Mouse (Mus musculus): ENCODE results near the gene Rpf2. TPM values are rescaled to one million over a fixed set of nuclear protein-coding genes. Genes with fewer than 3 reads are reported as not detected.

Rpf2 gene
- 56.8 and 58.9 TPM in 2 replicates for polyA plus RNA-seq (2015; fragmentation: Nextera tagmentation; extraction: Ambion mirVana)

- Histone ChIP-seq H3K4me2 (ENCODE audit: low read length) (peak within 1 kb of the TSS; percentile 75), H3K4me1 (replicated peaks; ENCODE audit: insufficient read depth, low read length) (no peaks in the 10 kb centered on the region; the same call in 1 of the 2 replicates), H3K4me3 (replicated peaks; ENCODE audit: low read depth, low read length) (peak within 1 kb of the TSS; percentile 84), H3K27ac (peak within 1 kb of the TSS; percentile 68), H3K9ac (ENCODE audit: low read depth, low read length) (peak within 1 kb of the TSS; percentile 75), H3K9me3 (replicated peaks; ENCODE audit: low read length) (no peaks in the 10 kb centered on the region), H3K36me3 (ENCODE audit: insufficient read depth, low read length) (peaks cover 41% of the 10 kb centered on the region; the same call in 1 of the 2 replicates), H3K27me3 (ENCODE audit: insufficient read depth, low read length) (no peaks in the 10 kb centered on the region)
- DNase-seq (ENCODE audit: low spot score) (peak; percentile 95), ATAC-seq (replicated peaks; ENCODE audit: low FRiP score, low read depth) (peak; percentile 89)
- TF ChIP-seq CTCF (IDR thresholded peaks at IDR 0.05; ENCODE audit: low read depth), result no peak
- 1% methylated on average over 54 of the region's 54 CpGs for WGBS
Observed at GRCm38 (mm10) chr10:40246374-40247165, at the start of gene Rpf2. Rpf2 (minus strand) TSS chr10:40247036.

- 0 out of 2 replicates have a peak, but pooled peaks cover 8% of the 10 kb centered on the region for H3K4me1 ChIP-seq (replicated peaks; ENCODE audit: insufficient read depth, low read length)
- no peaks in the 10 kb centered on the region for H3K9me3 ChIP-seq (replicated peaks; ENCODE audit: low read length)
- no peaks in the 10 kb centered on the region for H3K27me3 ChIP-seq (ENCODE audit: insufficient read depth, low read length)
- H3K27ac ChIP-seq, result no peak overlapping the region
- no peak for TF ChIP-seq CTCF (IDR thresholded peaks at IDR 0.05; ENCODE audit: low read depth)
- DNase-seq (ENCODE audit: low spot score) (no peak), ATAC-seq (replicated peaks; ENCODE audit: low FRiP score, low read depth) (no peak)
- peaks cover 13% of the 10 kb centered on the region; the same call in 1 of the 2 replicates for H3K36me3 ChIP-seq (ENCODE audit: insufficient read depth, low read length)
- no peak overlapping the region for H3K4me3 ChIP-seq (replicated peaks; ENCODE audit: low read depth, low read length)
- no peak overlapping the region for H3K9ac ChIP-seq (ENCODE audit: low read depth, low read length)
- WGBS, result 82% methylated on average over 6 of the region's 6 CpGs
- H3K4me2 ChIP-seq (ENCODE audit: low read length), result no peak overlapping the region
Observed at GRCm38 (mm10) chr10:40292640-40293039, 45.8 kb upstream of the Rpf2 start.

GRCm38 (mm10) chr10:40286767-40287166 is 39.9 kb upstream of the Rpf2 start:
- H3K27me3 ChIP-seq (ENCODE audit: insufficient read depth, low read length), result no peaks in the 10 kb centered on the region
- H3K36me3 ChIP-seq (ENCODE audit: insufficient read depth, low read length), result peaks cover 11% of the 10 kb centered on the region; the same call in 1 of the 2 replicates
- H3K9me3 ChIP-seq (replicated peaks; ENCODE audit: low read length), result no peaks in the 10 kb centered on the region
- ATAC-seq (replicated peaks; ENCODE audit: low FRiP score, low read depth) (no peak), DNase-seq (ENCODE audit: low spot score) (no peak)
- no peak overlapping the region for H3K9ac ChIP-seq (ENCODE audit: low read depth, low read length)
- no peak for TF ChIP-seq CTCF (IDR thresholded peaks at IDR 0.05; ENCODE audit: low read depth)
- no peaks in the 10 kb centered on the region for H3K4me1 ChIP-seq (replicated peaks; ENCODE audit: insufficient read depth, low read length)
- no peak overlapping the region for H3K27ac ChIP-seq
- H3K4me2 ChIP-seq (ENCODE audit: low read length), result no peak overlapping the region
- no peak overlapping the region for H3K4me3 ChIP-seq (replicated peaks; ENCODE audit: low read depth, low read length)
- 72% methylated on average over 1 of the region's 1 CpGs for WGBS

- Histone ChIP-seq H3K9me3 (replicated peaks; ENCODE audit: low read length) (no peaks in the 10 kb centered on the region), H3K4me2 (ENCODE audit: low read length) (no peak overlapping the region), H3K9ac (ENCODE audit: low read depth, low read length) (no peak overlapping the region), H3K36me3 (ENCODE audit: insufficient read depth, low read length) (peaks cover 11% of the 10 kb centered on the region; the same call in 1 of the 2 replicates), H3K27me3 (ENCODE audit: insufficient read depth, low read length) (no peaks in the 10 kb centered on the region), H3K4me1 (replicated peaks; ENCODE audit: insufficient read depth, low read length) (no peaks in the 10 kb centered on the region), H3K27ac (no peak overlapping the region), H3K4me3 (replicated peaks; ENCODE audit: low read depth, low read length) (no peak overlapping the region)
- no peak for DNase-seq (ENCODE audit: low spot score)
- WGBS, result 83% methylated on average over 1 of the region's 1 CpGs
- ATAC-seq (replicated peaks; ENCODE audit: low FRiP score, low read depth), result no peak
- no peak for TF ChIP-seq CTCF (IDR thresholded peaks at IDR 0.05; ENCODE audit: low read depth)
Observed at GRCm38 (mm10) chr10:40285571-40285970, 38.7 kb upstream of the Rpf2 start.

DNA sequence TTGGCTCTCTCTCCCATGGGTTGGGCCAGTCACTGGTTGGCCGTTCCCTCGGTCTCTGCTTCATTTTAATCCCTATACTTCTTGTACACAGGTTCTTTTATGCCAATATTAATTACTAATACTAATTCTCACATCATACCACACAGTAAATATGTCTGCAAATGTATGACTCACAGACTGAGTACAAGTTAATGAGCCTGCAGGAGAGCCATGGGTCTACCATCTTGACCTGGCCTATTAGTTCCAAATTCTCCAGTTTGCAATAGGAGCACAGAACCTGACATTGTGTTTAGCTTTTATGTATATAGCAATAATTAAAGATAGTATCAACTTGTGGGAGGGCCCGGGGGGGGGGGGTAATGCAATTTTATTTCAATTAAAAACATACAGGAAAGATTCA is 38.2 kb upstream of the Rpf2 start:
- Histone ChIP-seq H3K4me1 (replicated peaks; ENCODE audit: insufficient read depth, low read length) (no peaks in the 10 kb centered on the region), H3K27ac (no peak overlapping the region), H3K27me3 (ENCODE audit: insufficient read depth, low read length) (no peaks in the 10 kb centered on the region), H3K4me2 (ENCODE audit: low read length) (no peak overlapping the region), H3K36me3 (ENCODE audit: insufficient read depth, low read length) (peaks cover 11% of the 10 kb centered on the region; the same call in 1 of the 2 replicates), H3K9me3 (replicated peaks; ENCODE audit: low read length) (no peaks in the 10 kb centered on the region), H3K4me3 (replicated peaks; ENCODE audit: low read depth, low read length) (no peak overlapping the region), H3K9ac (ENCODE audit: low read depth, low read length) (no peak overlapping the region)
- DNase-seq (ENCODE audit: low spot score) (no peak), ATAC-seq (replicated peaks; ENCODE audit: low FRiP score, low read depth) (no peak)
- WGBS, result 90% methylated on average over 3 of the region's 3 CpGs
- TF ChIP-seq CTCF (IDR thresholded peaks at IDR 0.05; ENCODE audit: low read depth), result no peak

DNA sequence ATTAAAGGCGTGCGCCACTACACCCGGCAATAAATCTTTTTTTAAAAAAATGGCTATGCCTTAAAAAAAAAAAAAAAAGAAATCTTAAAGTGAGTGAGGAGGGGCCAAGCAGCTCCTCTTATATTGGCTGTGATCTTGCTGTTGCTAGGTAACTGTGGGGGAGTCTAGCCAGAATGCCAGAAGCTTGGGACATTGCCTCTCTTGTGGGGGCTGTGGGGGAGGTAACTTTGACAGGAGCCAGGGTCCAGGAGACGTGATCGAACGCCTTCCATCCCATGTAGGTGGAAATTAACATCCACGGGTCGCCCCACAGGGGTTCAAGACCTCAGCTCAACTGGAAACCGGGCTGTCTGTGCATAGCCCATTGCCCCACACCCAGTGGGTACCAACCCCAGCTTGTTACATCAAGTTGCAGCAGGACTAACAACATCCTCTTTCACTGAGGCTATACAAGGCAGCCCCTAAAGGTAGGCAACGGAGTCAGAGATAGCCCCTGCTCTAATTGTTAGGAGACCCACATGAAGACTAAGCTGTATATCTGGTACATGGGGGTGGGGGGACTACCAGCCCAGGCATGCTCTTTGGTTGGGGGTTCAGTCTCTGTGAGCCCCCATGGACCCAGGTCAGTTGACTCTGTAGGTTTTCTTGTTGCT is 37.5 kb upstream of the Rpf2 start:
- Histone ChIP-seq H3K9me3 (replicated peaks; ENCODE audit: low read length) (no peaks in the 10 kb centered on the region), H3K4me3 (replicated peaks; ENCODE audit: low read depth, low read length) (no peak overlapping the region), H3K27me3 (ENCODE audit: insufficient read depth, low read length) (no peaks in the 10 kb centered on the region), H3K27ac (no peak overlapping the region), H3K9ac (ENCODE audit: low read depth, low read length) (no peak overlapping the region), H3K36me3 (ENCODE audit: insufficient read depth, low read length) (peaks cover 7% of the 10 kb centered on the region; the same call in 1 of the 2 replicates), H3K4me1 (replicated peaks; ENCODE audit: insufficient read depth, low read length) (no peaks in the 10 kb centered on the region), H3K4me2 (ENCODE audit: low read length) (no peak overlapping the region)
- TF ChIP-seq CTCF (IDR thresholded peaks at IDR 0.05; ENCODE audit: low read depth), result no peak
- ATAC-seq (replicated peaks; ENCODE audit: low FRiP score, low read depth), result no peak
- WGBS, result 71% methylated on average over 10 of the region's 10 CpGs
- DNase-seq (ENCODE audit: low spot score), result no peak
